Mouse (Mus musculus) lung, postnatal 10 days (tissue): ENCODE measurements at regions not wholly inside any gene's neighbourhood (a gene's known extent, or its start where the extent isn't known, plus 50 kb on each side); places are given as distances from the start of the nearest gene placed in this dataset.

Experiments
- DNase-seq: peaks from one replicate; pipeline ENCODE4 v3.0.0; 2021

DNA sequence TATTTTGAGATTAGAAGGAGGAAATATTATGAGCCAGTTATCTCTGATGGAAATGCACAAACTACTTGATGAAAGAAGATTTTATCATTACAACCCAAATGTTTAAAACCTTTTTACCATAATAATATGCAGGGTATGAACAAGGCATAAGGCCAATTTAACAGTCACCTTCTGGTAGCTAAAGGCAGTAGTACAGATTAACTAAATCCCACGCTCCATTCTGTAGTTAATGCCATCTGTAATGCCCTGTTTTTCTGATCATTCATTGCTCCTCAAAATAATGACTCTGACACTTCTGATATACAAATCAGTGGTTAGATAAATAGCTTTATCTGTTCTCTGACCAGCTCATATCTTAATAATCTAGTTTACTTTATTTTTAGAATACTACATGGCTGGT lies 987.8 kb downstream of the Pcdh7 start:
- no peak for DNase-seq

DNA sequence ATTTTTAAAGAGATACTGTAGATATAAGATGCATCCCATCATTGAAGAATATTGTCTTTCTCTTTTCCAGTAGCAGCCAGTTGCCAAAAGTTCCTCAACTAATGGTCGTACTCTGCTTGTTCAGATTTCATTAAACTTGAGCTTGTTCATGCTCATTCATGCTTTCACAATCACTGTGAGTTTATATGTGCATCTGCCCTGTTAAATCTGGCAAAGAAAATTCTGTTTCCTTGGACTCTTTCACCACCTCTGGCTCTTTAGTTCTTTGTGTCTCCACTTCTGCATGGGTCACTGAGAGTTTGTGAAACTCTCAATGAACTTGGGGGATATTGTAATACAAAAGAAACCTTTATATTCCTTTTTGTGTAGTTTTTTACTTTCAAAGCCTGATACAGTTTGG lies 994.6 kb downstream of the Pcdh7 start:
- DNase-seq = no peak

DNA sequence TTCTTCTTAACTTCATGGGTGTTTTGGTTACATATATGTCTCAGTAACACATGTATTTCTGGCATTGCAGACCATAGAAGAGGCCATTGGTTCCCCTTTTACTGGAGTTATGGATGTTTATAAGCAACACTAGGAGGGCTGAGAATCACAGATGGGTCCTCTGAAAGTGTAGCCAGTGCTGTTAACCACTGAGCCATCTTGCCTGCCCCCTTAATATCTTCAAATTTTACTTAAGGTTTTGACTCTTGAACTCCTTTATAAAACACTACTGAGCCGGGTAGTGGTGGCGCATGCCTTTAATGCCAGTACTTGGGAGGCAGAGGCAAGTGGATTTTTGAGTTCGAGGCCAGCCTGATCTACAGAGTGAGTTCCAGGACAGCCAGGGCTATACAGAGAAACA lies 1015.6 kb downstream of the Pcdh7 start:
- DNase-seq = no peak

DNA sequence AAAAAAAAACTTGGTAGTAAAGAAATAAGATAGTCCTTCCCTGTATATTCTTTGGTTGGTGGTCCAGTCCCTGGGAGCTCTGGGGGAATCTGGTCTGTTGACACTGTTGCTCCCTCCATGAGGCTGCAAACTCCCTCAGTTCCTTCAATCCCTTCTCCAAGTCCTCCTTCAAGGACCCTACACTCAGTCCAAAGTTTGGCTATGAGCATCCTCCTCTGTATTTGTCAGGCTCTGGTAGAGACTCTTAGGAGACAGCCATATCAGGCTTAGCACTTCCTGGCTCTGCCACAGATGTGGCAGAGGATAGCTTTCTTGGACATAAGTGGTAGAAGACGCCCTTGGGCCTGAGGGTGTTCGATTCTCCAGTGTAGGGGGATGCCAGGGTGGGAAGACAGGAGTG lies 1016.2 kb downstream of the Pcdh7 start:
- no peak for DNase-seq

DNA sequence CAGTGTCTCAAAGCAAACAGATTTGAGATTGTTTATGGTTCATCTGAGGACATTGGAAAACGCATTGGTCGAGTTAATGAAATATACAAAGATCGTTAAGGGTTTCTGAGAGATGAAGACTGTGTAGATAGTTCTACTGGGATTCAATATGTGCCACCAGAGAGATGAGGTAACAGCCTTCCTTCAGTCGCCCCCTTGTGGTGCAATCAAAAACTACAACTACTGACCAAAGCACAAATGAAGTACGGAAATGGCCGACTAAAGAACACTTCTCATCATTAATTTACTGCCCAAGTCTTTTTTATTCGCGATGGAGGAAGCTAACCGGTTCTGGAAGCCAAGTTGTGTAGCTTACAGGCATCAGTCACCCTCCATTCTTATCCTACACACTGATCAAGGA lies 1018.8 kb downstream of the Pcdh7 start:
- DNase-seq = peak; percentile 56

DNA sequence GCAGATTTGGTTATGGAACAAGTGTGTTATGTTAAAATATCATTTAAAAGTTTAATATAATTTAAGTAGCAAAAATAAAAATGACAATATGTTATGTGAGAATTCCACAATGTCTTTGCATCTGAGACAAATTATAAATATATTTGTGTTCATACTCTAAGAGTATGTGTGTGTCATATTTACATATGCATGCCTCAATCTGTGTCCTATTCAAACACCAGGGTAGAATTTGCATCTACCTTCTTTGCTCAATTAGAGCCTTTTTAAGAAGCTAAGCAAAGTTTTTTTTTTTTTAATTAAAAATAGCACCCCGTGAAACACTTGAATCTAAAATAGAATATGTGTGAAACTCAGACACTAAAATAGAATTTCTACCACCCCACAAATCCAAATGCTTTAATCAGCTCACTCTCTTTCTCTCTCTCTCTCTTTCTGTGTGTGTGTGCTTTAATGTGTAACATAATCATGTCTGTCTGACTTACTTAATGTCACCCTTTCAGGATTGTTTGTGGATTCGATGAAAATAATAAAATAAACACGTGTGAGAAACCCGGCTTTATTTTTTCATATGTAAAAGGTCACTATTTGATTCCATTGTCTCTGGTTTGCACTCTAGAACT lies 1019.6 kb downstream of the Pcdh7 start:
- DNase-seq = no peak

DNA sequence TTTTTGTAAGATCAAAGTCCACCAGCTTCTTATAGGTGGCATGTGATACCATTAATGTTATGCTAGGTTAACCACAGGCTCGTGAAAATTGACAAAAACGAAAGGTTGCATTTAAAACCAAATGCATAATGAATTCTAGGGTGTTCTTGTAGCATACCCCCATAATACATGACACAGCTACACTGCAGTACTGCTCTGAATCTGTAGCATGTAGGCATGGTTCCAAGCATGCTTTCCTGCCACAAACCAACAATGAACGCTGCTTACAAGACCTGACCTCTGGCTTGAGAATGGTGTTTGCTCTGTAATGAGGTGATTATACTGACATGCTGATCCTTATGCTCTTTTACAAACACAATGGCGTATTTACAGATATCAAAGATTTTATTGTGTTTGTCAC lies 1020.3 kb downstream of the Pcdh7 start:
- DNase-seq = no peak

DNA sequence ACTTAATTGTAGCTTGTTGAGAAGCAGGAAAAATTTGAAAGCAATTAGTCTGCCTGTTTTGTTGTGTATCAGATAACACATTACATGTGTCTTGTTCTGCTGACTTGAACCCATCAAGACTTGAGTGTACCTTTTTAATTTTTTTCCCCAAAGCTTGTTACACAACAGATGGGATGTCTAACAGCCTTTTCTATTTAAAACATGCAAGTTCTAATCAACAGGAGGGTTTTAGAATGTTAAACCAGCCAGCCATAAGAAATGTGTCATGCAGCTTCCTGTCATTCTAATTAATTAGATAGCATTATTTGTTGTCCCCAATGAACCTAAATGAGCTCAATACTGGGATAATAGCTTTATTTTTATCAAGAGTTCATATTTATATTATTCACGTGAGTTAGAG lies 1023.0 kb downstream of the Pcdh7 start:
- DNase-seq = no peak

DNA sequence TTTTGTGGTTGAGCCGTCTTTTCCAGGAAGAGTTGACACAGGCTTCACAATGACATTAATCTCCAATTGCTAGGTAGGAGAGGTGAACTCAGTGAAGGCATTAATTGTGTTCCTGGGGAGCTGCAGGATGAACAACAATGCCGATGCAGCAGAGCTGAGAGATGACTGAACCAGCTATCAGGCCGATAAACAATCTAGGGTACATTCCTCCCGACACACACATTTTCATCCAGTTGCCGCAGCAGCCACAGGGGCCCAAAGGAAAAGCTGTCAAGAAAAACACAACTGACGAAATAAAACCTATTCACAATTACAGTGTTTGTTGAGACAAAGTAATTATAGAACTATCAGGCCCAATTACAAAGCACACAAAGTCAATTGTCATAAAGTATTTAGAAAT lies 1029.9 kb downstream of the Pcdh7 start:
- DNase-seq = no peak

DNA sequence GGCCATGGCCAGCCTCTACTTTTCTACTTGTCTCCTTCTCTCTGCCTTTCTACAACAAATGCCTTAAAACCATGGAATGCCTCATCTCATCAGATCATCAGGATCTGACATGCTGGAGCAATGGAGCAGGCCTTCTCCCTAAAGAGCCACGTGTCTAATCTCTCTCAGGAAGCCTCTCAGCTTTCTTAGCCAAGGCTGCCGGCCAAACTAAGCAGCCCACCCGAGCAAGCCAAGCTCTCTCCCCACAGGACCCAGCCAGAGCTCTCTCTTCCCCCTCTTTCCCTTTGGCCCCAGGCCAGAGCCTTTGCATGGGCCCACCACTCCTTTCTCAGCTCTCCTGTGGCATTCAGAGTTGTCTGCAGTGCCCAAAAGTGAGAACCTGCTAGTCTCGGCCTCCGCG lies 1034.0 kb downstream of the Pcdh7 start:
- no peak for DNase-seq
